Mouse (Mus musculus) cerebellum, adult 2 months (tissue): ENCODE measurements around the gene Acot13. TPM values are rescaled to one million over a fixed set of nuclear protein-coding genes. Genes with fewer than 3 reads are reported as not detected.

ENCODE experiments used
- DNase-seq, 2 experiments: peaks; one replicate each; pipeline ENCODE4 v3.0.0; 2021
- H3K27ac ChIP-seq: fragments of 200-500 bp; 2 replicates; pipeline ENCODE4 v1.5.1; 2012; ENCODE audit warnings: low read length, control low read depth, inconsistent platforms; ENCODE audit not compliant: insufficient read depth
- H3K27me3 ChIP-seq: fragments of 200-500 bp; 2 replicates; pipeline ENCODE4 v1.6.1; 2012; ENCODE audit warnings: inconsistent platforms, mild to moderate bottlenecking, low read length, moderate library complexity; ENCODE audit not compliant: control insufficient read depth, insufficient read depth
- H3K4me1 ChIP-seq: fragments of 200-500 bp; 2 replicates; pipeline ENCODE4 v1.6.1; 2011; ENCODE audit warnings: low read length; ENCODE audit not compliant: control insufficient read depth, insufficient read depth
- H3K4me3 ChIP-seq: fragments of 200-500 bp; replicated peaks from 2 replicates; pipeline ENCODE3; 2011; ENCODE audit warnings: mild to moderate bottlenecking, low read depth, low read length, control low read depth; ENCODE audit not compliant: insufficient read depth
- CTCF ChIP-seq: fragments of 200-500 bp; IDR thresholded peaks from 2 replicates; pipeline ENCODE4 v1.5.1; 2011; ENCODE audit warnings: low read depth, mild to moderate bottlenecking, control low read depth, low read length, moderate library complexity, borderline replicate concordance; ENCODE audit not compliant: insufficient read depth
- POLR2A ChIP-seq: fragments of 200-500 bp; IDR thresholded peaks from 2 replicates; pipeline ENCODE4 v1.6.1; 2011; ENCODE audit warnings: low read length, control low read depth, borderline replicate concordance; ENCODE audit not compliant: insufficient read depth
- WGBS: fragments of 180-500 bp; shearing (Covaris S2); methylation state at CpG from one replicate; pipeline ENCODE4 v1.1.7; 2018; 5-methylcytosine and 5-hydroxymethylcytosine counted together
- polyA plus RNA-seq: library from polyadenylated mRNA; depleted of rRNA; stranded (reverse); fragments of >200 nt; gene quantifications from 2 replicates; pipeline ENCODE4 v1.2.3, GENCODE M21; 2012; rRNA removed

The Acot13 gene
- polyA plus RNA-seq = 150 and 152 TPM in 2 replicates

- peak; percentile 95 to 97 for DNase-seq
- TF ChIP-seq CTCF (no peak), POLR2A (peak; percentile 90)
- Histone ChIP-seq H3K4me3 (peak within 1 kb of the TSS; percentile 99), H3K27me3 (no peaks in the 10 kb centered on the region), H3K4me1 (peaks cover 2% of the 10 kb centered on the region; the same call in 1 of the 2 replicates), H3K27ac (peak within 1 kb of the TSS; percentile 84)
- under 1% methylated on average over 90 of the region's 90 CpGs for WGBS
Measured at GRCm38 (mm10) chr13:24831353-24832130, at the start of gene Acot13, which contains the start of gene Tdp2. Gene Acot13 (minus strand): TSS chr13:24831540. Gene Tdp2 (plus strand): TSS chr13:24831679.

GRCm38 (mm10) chr13:24880704-24881103, 49.4 kb upstream of the Acot13 start:
- TF ChIP-seq CTCF (no peak), POLR2A (no peak)
- Histone ChIP-seq H3K27me3 (no peaks in the 10 kb centered on the region), H3K27ac (no peak overlapping the region), H3K4me1 (no peaks in the 10 kb centered on the region), H3K4me3 (no peak overlapping the region)
- WGBS = 92% methylated on average over 5 of the region's 5 CpGs
- no peak for DNase-seq

- H3K27ac ChIP-seq = no peak overlapping the region
- H3K27me3 ChIP-seq = no peaks in the 10 kb centered on the region
- no peaks in the 10 kb centered on the region for H3K4me1 ChIP-seq
- 89% methylated on average over 6 of the region's 6 CpGs for WGBS
- DNase-seq = no peak
- H3K4me3 ChIP-seq = no peak overlapping the region
- TF ChIP-seq CTCF (no peak), POLR2A (no peak)
Measured at GRCm38 (mm10) chr13:24880208-24880607, 48.9 kb upstream of the Acot13 start.

GRCm38 (mm10) chr13:24879359-24880040, 48.2 kb upstream of the Acot13 start:
- 81% methylated on average over 15 of the region's 15 CpGs for WGBS
- TF ChIP-seq CTCF (no peak), POLR2A (no peak)

GRCm38 (mm10) chr13:24868233-24868632, 36.9 kb upstream of the Acot13 start:
- no peak overlapping the region for H3K27ac ChIP-seq
- H3K4me3 ChIP-seq = no peak overlapping the region
- H3K27me3 ChIP-seq = no peaks in the 10 kb centered on the region
- no peaks in the 10 kb centered on the region for H3K4me1 ChIP-seq
- DNase-seq = no peak
- TF ChIP-seq CTCF (no peak), POLR2A (no peak)
- WGBS = 85% methylated on average over 7 of the region's 7 CpGs

More at GRCm38 (mm10) chr13:24879359-24880040, 48.2 kb upstream of the Acot13 start:
- Histone ChIP-seq H3K4me3 (no peak overlapping the region), H3K4me1 (no peaks in the 10 kb centered on the region), H3K27ac (no peak overlapping the region), H3K27me3 (no peaks in the 10 kb centered on the region)
- DNase-seq = no peak

GRCm38 (mm10) chr13:24867789-24868188, 36.4 kb upstream of the Acot13 start:
- H3K27me3 ChIP-seq = no peaks in the 10 kb centered on the region
- no peak overlapping the region for H3K4me3 ChIP-seq
- TF ChIP-seq CTCF (no peak), POLR2A (no peak)
- WGBS = 96% methylated on average over 10 of the region's 10 CpGs
- no peak for DNase-seq
- no peaks in the 10 kb centered on the region for H3K4me1 ChIP-seq
- no peak overlapping the region for H3K27ac ChIP-seq

- H3K27ac ChIP-seq = no peak overlapping the region
Measured at GRCm38 (mm10) chr13:24866430-24867402, 35.4 kb upstream of the Acot13 start.

More at GRCm38 (mm10) chr13:24866430-24867402, 35.4 kb upstream of the Acot13 start:
- TF ChIP-seq CTCF (no peak), POLR2A (no peak)
- no peak for DNase-seq
- Histone ChIP-seq H3K4me1 (no peaks in the 10 kb centered on the region), H3K4me3 (no peak overlapping the region), H3K27me3 (no peaks in the 10 kb centered on the region)
- 69% methylated on average over 9 of the region's 9 CpGs for WGBS
